Comparison of ENCODE assay signal across 27 mouse cellular contexts in genomic region chr11:100781763-100782475, GRCm38 (mm10). TPM values are rescaled to one million over a fixed set of nuclear protein-coding genes. Genes with fewer than 3 reads are reported as not detected.
DNase-seq lines count a peak whose midpoint lies in the region; ATAC-seq and TF ChIP-seq lines count a peak whose summit lies in the region.
"Had no signal": no experiment of that assay in that cellular context is flagged by ENCODE, and none has a peak within 500 bp of the region (broad histone marks: within the 10 kb centered on the region; RNA-seq: fewer than 3 reads in every experiment).

No protein-coding gene starts in this region.

- H3K4me2 ChIP-seq in hindbrain, embryonic 13.5 days = no peak overlapping the region
- H3K4me2 ChIP-seq: embryonic facial prominence, embryonic 15.5 days; liver, embryonic 13.5 days had no signal

- peaks cover 12% of the 10 kb centered on the region; the same call in 1 of the 2 replicates for H3K4me1 ChIP-seq in heart, embryonic 10.5 days
- peaks cover 4% of the 10 kb centered on the region; the same call in 1 of the 2 replicates for H3K4me1 ChIP-seq in kidney, adult 2 months (ENCODE audit: control insufficient read depth, insufficient read depth, low read length)
- peaks cover 12% of the 10 kb centered on the region for H3K4me1 ChIP-seq in brown adipose tissue, adult 24 weeks (ENCODE audit: control insufficient read depth, insufficient read depth, insufficient read length, low read length)
- no peaks in the 10 kb centered on the region for H3K4me1 ChIP-seq in hindbrain, embryonic 13.5 days (replicated peaks)
- H3K4me1 ChIP-seq: embryonic facial prominence, embryonic 15.5 days had no signal

- no peak overlapping the region for H3K4me3 ChIP-seq in heart, embryonic 10.5 days
- H3K4me3 ChIP-seq in kidney, adult 2 months (ENCODE audit: insufficient read depth, low read depth, low read length) = no peak overlapping the region
- H3K4me3 ChIP-seq in brown adipose tissue, adult 24 weeks (ENCODE audit: insufficient read depth, low read depth, low read length) = no peak overlapping the region
- H3K4me3 ChIP-seq in hindbrain, embryonic 13.5 days = no peak overlapping the region
- H3K4me3 ChIP-seq: embryonic facial prominence, embryonic 15.5 days; forebrain, embryonic 10.5 days; hindbrain, embryonic 10.5 days; layer of hippocampus, adult 2 months; left cerebral cortex, adult 2 months; limb, embryonic 10.5 days; liver, embryonic 13.5 days; megakaryocyte, embryonic 14.5 days had no signal

- H3K27me3 ChIP-seq in heart, embryonic 10.5 days (ENCODE audit: insufficient read depth, poor library complexity, severe bottlenecking) = no peaks in the 10 kb centered on the region
- H3K27me3 ChIP-seq in kidney, adult 2 months (replicated peaks; ENCODE audit: control insufficient read depth, insufficient read depth, low read length) = no peaks in the 10 kb centered on the region
- no peaks in the 10 kb centered on the region for H3K27me3 ChIP-seq in hindbrain, embryonic 13.5 days
- H3K27me3 ChIP-seq: CH12.LX; embryonic facial prominence, embryonic 15.5 days; liver, embryonic 13.5 days; megakaryocyte, embryonic 14.5 days; Patski had no signal

- H3K27ac ChIP-seq in heart, embryonic 10.5 days = peak overlapping the region; percentile 29; the same call in 1 of the 2 replicates
- peak overlapping the region; percentile 5; the same call in 1 of the 2 replicates for H3K27ac ChIP-seq in kidney, adult 2 months (ENCODE audit: insufficient read depth, low read depth, low read length)
- H3K27ac ChIP-seq in brown adipose tissue, adult 24 weeks (replicated peaks; ENCODE audit: low read depth, low read length) = peak overlapping the region; percentile 69
- no peak overlapping the region for H3K27ac ChIP-seq in hindbrain, embryonic 13.5 days
- H3K27ac ChIP-seq: embryonic facial prominence, embryonic 15.5 days; forebrain, embryonic 10.5 days; hindbrain, embryonic 10.5 days; kidney, postnatal 0 days; layer of hippocampus, adult 2 months; left cerebral cortex, adult 2 months; limb, embryonic 10.5 days; liver, embryonic 13.5 days had no signal

- no peak for TF ChIP-seq CTCF in kidney, adult 2 months (conservative IDR thresholded peaks at IDR 0.05; ENCODE audit: insufficient read depth, insufficient read length, low read depth, low read length)

- no peak overlapping the region for H3K9ac ChIP-seq in hindbrain, embryonic 13.5 days
- H3K9ac ChIP-seq: embryonic facial prominence, embryonic 15.5 days; liver, embryonic 13.5 days had no signal

- H3K9me3 ChIP-seq in heart, embryonic 10.5 days = no peaks in the 10 kb centered on the region
- no peaks in the 10 kb centered on the region for H3K9me3 ChIP-seq in hindbrain, embryonic 13.5 days
- H3K9me3 ChIP-seq: embryonic facial prominence, embryonic 15.5 days; forebrain, embryonic 10.5 days; hindbrain, embryonic 10.5 days; limb, embryonic 10.5 days; liver, embryonic 13.5 days; megakaryocyte, embryonic 14.5 days had no signal

- H3K36me3 ChIP-seq in heart, embryonic 10.5 days = peaks cover 72% of the 10 kb centered on the region
- no peaks in the 10 kb centered on the region; the same call in 1 of the 2 replicates for H3K36me3 ChIP-seq in kidney, adult 2 months (ENCODE audit: control insufficient read depth, insufficient read depth, low read length)
- peaks cover 67% of the 10 kb centered on the region for H3K36me3 ChIP-seq in hindbrain, embryonic 13.5 days

- no peak for ATAC-seq in hindbrain, embryonic 13.5 days (ENCODE audit: low FRiP score)
- ATAC-seq: inflammation-experienced regulatory T-cells, adult 6 months; midbrain, embryonic 16.5 days; Patski had no signal

- TF ChIP-seq POLR2A in kidney, adult 2 months (IDR thresholded peaks at IDR 0.05; ENCODE audit: low read depth, low read length) = no peak

- 71% methylated on average over 15 of the region's 15 CpGs for WGBS in heart, embryonic 10.5 days
- 84% methylated on average over 15 of the region's 15 CpGs for WGBS in kidney, adult 2 months
- WGBS in hindbrain, embryonic 13.5 days = 92% methylated on average over 15 of the region's 15 CpGs

- no peak for DNase-seq in heart, embryonic 10.5 days (ENCODE audit: low spot score)
- no peak for DNase-seq in heart, adult 8-10 months (ENCODE audit: low spot score)
- DNase-seq in kidney, adult 2 months = peak; percentile 56
- no peak for DNase-seq in kidney, postnatal 14 days
- peak; percentile 18 for DNase-seq in lung, postnatal 14 days
- no peak for DNase-seq in cerebellum, adult 8-10 months
- DNase-seq: cerebellum, adult 9-11 months; embryo, embryonic 11 days; gastrocnemius, postnatal 14 days; liver, embryonic 13.5 days; thymus, adult 2 months had no signal

RNA-seq across cellular contexts. Expression of gene Ghdc, which starts 11.2 kb away (rescaled TPM):
- polyA plus RNA-seq in heart, embryonic 10.5 days (2016; fragmentation: Nextera tagmentation; extraction: Ambion mirVana) = 4.8 and 6.3 TPM in 2 replicates
- total RNA-seq in heart, adult 8-10 months (2022) = 10 to 100 TPM in 2 of 4 experiments, 1 to 10 TPM in 2; 9.1 to 14.1 (median 10.0) TPM
- polyA plus RNA-seq in kidney, adult 2 months (2012; rRNA removed) = 30.4 and 31.8 TPM in 2 replicates
- 9.4 and 11.1 TPM in 2 replicates for polyA plus RNA-seq in brown adipose tissue, adult 24 weeks (2012; ENCODE audit: insufficient read depth, insufficient read length, missing spikeins)
- polyA plus RNA-seq in hindbrain, embryonic 13.5 days (2015; fragmentation: Nextera tagmentation; extraction: Ambion mirVana) = 3.8 and 5.9 TPM in 2 replicates

RNA-seq across cellular contexts. Expression of gene Hcrt, which starts 19.2 kb away (rescaled TPM):
- polyA plus RNA-seq in heart, embryonic 10.5 days (2016; fragmentation: Nextera tagmentation; extraction: Ambion mirVana) = not detected in 2 replicates
- not detected for total RNA-seq in heart, adult 8-10 months (2022)
- polyA plus RNA-seq in kidney, adult 2 months (2012; rRNA removed) = not detected in 2 replicates
- polyA plus RNA-seq in brown adipose tissue, adult 24 weeks (2012; ENCODE audit: insufficient read depth, insufficient read length, missing spikeins) = not detected in 2 replicates
- 0.42 TPM in 1 of 2 replicates, not detected in the other for polyA plus RNA-seq in hindbrain, embryonic 13.5 days (2015; fragmentation: Nextera tagmentation; extraction: Ambion mirVana)
- total RNA-seq: adrenal gland, postnatal 4 days; CH12.LX; gastrocnemius, postnatal 14 days; layer of hippocampus, adult 2 months; left cerebral cortex, adult 2 months had no signal
- polyA plus RNA-seq: embryonic facial prominence, embryonic 15.5 days; forebrain, embryonic 10.5 days; hindbrain, embryonic 10.5 days; inflammation-experienced regulatory T-cells, adult 6 months; kidney, postnatal 0 days; limb, embryonic 10.5 days; liver, embryonic 13.5 days; Patski; small intestine, adult 2 months had no signal

RNA-seq across cellular contexts. Expression of gene Kcnh4, which starts 22.2 kb away (rescaled TPM):
- polyA plus RNA-seq in heart, embryonic 10.5 days (2016; fragmentation: Nextera tagmentation; extraction: Ambion mirVana) = not detected in 2 replicates
- total RNA-seq in heart, adult 8-10 months (2022) = not detected
- 0.04 and 0.08 TPM in 2 replicates for polyA plus RNA-seq in kidney, adult 2 months (2012; rRNA removed)
- not detected in 2 replicates for polyA plus RNA-seq in brown adipose tissue, adult 24 weeks (2012; ENCODE audit: insufficient read depth, insufficient read length, missing spikeins)
- polyA plus RNA-seq in hindbrain, embryonic 13.5 days (2015; fragmentation: Nextera tagmentation; extraction: Ambion mirVana) = 7.4 and 7.5 TPM in 2 replicates
- total RNA-seq: gastrocnemius, postnatal 14 days had no signal
- polyA plus RNA-seq: kidney, postnatal 0 days; limb, embryonic 10.5 days; liver, embryonic 13.5 days had no signal

RNA-seq across cellular contexts. Expression of gene Rab5c, which starts 43.9 kb away (rescaled TPM):
- polyA plus RNA-seq in heart, embryonic 10.5 days (2016; fragmentation: Nextera tagmentation; extraction: Ambion mirVana) = 13.7 and 13.9 TPM in 2 replicates
- total RNA-seq in heart, adult 8-10 months (2022) = 10 to 100 TPM; 47.1 to 62.6 (median 51.0) TPM
- polyA plus RNA-seq in kidney, adult 2 months (2012; rRNA removed) = 445 and 472 TPM in 2 replicates
- 148 and 163 TPM in 2 replicates for polyA plus RNA-seq in brown adipose tissue, adult 24 weeks (2012; ENCODE audit: insufficient read depth, insufficient read length, missing spikeins)
- 28.2 and 29.0 TPM in 2 replicates for polyA plus RNA-seq in hindbrain, embryonic 13.5 days (2015; fragmentation: Nextera tagmentation; extraction: Ambion mirVana)

Comparison
In these comparisons a context has a peak if more than half of its experiments do, and no peak if none do; other contexts are left out.
1. DNase-seq: peak in kidney, adult 2 months (single experiment) and lung, postnatal 14 days (single experiment); none in heart, embryonic 10.5 days (single experiment), heart, adult 8-10 months (single experiment), kidney, postnatal 14 days (single experiment) and cerebellum, adult 8-10 months (single experiment).